In genomic region chr1:186726117-186726516, GRCm38 (mm10) we compare ENCODE assay signal across 18 mouse cellular contexts. TPM values are rescaled to one million over a fixed set of nuclear protein-coding genes. Genes with fewer than 3 reads are reported as not detected.
DNase-seq lines count a peak whose midpoint lies in the region; ATAC-seq lines count a peak whose summit lies in the region.
"Had no signal": no experiment of that assay in that cellular context is flagged by ENCODE, and none has a peak within 500 bp of the region (broad histone marks: within the 10 kb centered on the region; RNA-seq: fewer than 3 reads in every experiment).

No protein-coding gene starts in this region.

- H3K4me2 ChIP-seq in intestine, embryonic 16.5 days (ENCODE audit: low read depth, low read length): no peak overlapping the region
- H3K4me2 ChIP-seq in kidney, embryonic 15.5 days: no peak overlapping the region
- H3K4me2 ChIP-seq: forebrain, embryonic 13.5 days; heart, embryonic 15.5 days; hindbrain, embryonic 13.5 days had no signal

- ATAC-seq in intestine, embryonic 16.5 days: peak; percentile 29; the same call in 1 of the 2 replicates
- ATAC-seq in kidney, embryonic 15.5 days (replicated peaks; ENCODE audit: low FRiP score): 0 out of 2 replicates have a peak, but pooled peaks have one; percentile 33
- ATAC-seq: forebrain, embryonic 13.5 days; forebrain, postnatal 0 days had no signal

- peak; percentile 37 for DNase-seq in kidney, adult 9 months
- no peak for DNase-seq in kidney, postnatal 14 days
- no peak for DNase-seq in heart, adult 11 months
- no peak for DNase-seq in left cerebral cortex, adult 8-10 months (ENCODE audit: low spot score in 2 of 2)
- DNase-seq: adrenal gland, adult 2 months; adrenal gland, postnatal 36 days; cerebellum, adult 2 months; cerebellum, postnatal 10 days; forebrain, postnatal 0 days; gastrocnemius, postnatal 14 days; heart, postnatal 14 days had no signal

- H3K4me1 ChIP-seq in intestine, embryonic 16.5 days (ENCODE audit: control insufficient read depth, insufficient read depth, low read length): peaks cover 4% of the 10 kb centered on the region; the same call in 1 of the 2 replicates
- peaks cover 4% of the 10 kb centered on the region for H3K4me1 ChIP-seq in kidney, embryonic 15.5 days
- H3K4me1 ChIP-seq: forebrain, embryonic 13.5 days; hindbrain, embryonic 13.5 days had no signal

- no peaks in the 10 kb centered on the region for H3K9me3 ChIP-seq in intestine, embryonic 16.5 days (ENCODE audit: control insufficient read depth, low read length)
- H3K9me3 ChIP-seq in kidney, embryonic 15.5 days (replicated peaks): no peaks in the 10 kb centered on the region
- H3K9me3 ChIP-seq: embryonic facial prominence, embryonic 10.5 days; forebrain, embryonic 13.5 days; heart, embryonic 15.5 days; hindbrain, embryonic 13.5 days had no signal

- no peak overlapping the region for H3K27ac ChIP-seq in intestine, embryonic 16.5 days (ENCODE audit: low read length)
- 0 out of 2 replicates have a peak overlapping the region, but pooled peaks have one; percentile 20 for H3K27ac ChIP-seq in kidney, embryonic 15.5 days
- H3K27ac ChIP-seq: embryonic facial prominence, embryonic 10.5 days; forebrain, embryonic 13.5 days; heart, embryonic 15.5 days; hindbrain, embryonic 13.5 days had no signal

- no peaks in the 10 kb centered on the region for H3K27me3 ChIP-seq in intestine, embryonic 16.5 days (replicated peaks; ENCODE audit: control insufficient read depth, insufficient read depth, low read length)
- no peaks in the 10 kb centered on the region for H3K27me3 ChIP-seq in kidney, embryonic 15.5 days
- H3K27me3 ChIP-seq: forebrain, embryonic 13.5 days; heart, embryonic 15.5 days; hindbrain, embryonic 13.5 days had no signal

- H3K9ac ChIP-seq in intestine, embryonic 16.5 days (ENCODE audit: low read depth, low read length): no peak overlapping the region
- H3K9ac ChIP-seq in kidney, embryonic 15.5 days: no peak overlapping the region
- H3K9ac ChIP-seq: forebrain, embryonic 13.5 days; forebrain, postnatal 0 days; heart, embryonic 15.5 days; hindbrain, embryonic 13.5 days had no signal

- H3K36me3 ChIP-seq in intestine, embryonic 16.5 days (ENCODE audit: control insufficient read depth, insufficient read depth, low read length): no peaks in the 10 kb centered on the region; the same call in 1 of the 2 replicates
- peaks cover 5% of the 10 kb centered on the region for H3K36me3 ChIP-seq in kidney, embryonic 15.5 days
- H3K36me3 ChIP-seq: hindbrain, embryonic 13.5 days had no signal

- WGBS in intestine, embryonic 16.5 days: 54% methylated on average over 7 of the region's 7 CpGs
- 37% methylated on average over 7 of the region's 7 CpGs for WGBS in kidney, embryonic 15.5 days

- no peak overlapping the region for H3K4me3 ChIP-seq in intestine, embryonic 16.5 days (ENCODE audit: low read length)
- no peak overlapping the region for H3K4me3 ChIP-seq in kidney, embryonic 15.5 days (replicated peaks)
- H3K4me3 ChIP-seq: embryonic facial prominence, embryonic 10.5 days; forebrain, embryonic 13.5 days; heart, embryonic 15.5 days; hindbrain, embryonic 13.5 days had no signal

RNA-seq across cellular contexts. Expression of gene Tgfb2, which starts 20.3 kb away (rescaled TPM):
- 11.0 and 12.2 TPM in 2 replicates for polyA plus RNA-seq in intestine, embryonic 16.5 days (2015; fragmentation: Nextera tagmentation; extraction: Ambion mirVana)
- 16.4 and 23.5 TPM in 2 replicates for polyA plus RNA-seq in kidney, embryonic 15.5 days (2015; fragmentation: Nextera tagmentation; extraction: Ambion mirVana)
- 1 to 10 TPM; 5.7 to 7.0 (median 6.7) TPM for total RNA-seq in left cerebral cortex, adult 8-10 months (2022)
- total RNA-seq: granulocyte monocyte progenitor cell, adult 5-6 weeks had no signal

RNA-seq across cellular contexts. Expression of gene Rrp15, which starts 23.0 kb away (rescaled TPM):
- polyA plus RNA-seq in intestine, embryonic 16.5 days (2015; fragmentation: Nextera tagmentation; extraction: Ambion mirVana): 53.9 and 61.2 TPM in 2 replicates
- polyA plus RNA-seq in kidney, embryonic 15.5 days (2015; fragmentation: Nextera tagmentation; extraction: Ambion mirVana): 72.6 and 75.5 TPM in 2 replicates
- total RNA-seq in left cerebral cortex, adult 8-10 months (2022): 10 to 100 TPM; 11.2 to 15.2 (median 12.4) TPM
